ENCODE assay signal across 15 mouse cellular contexts in genomic region chr15:97776919-97777318, GRCm38 (mm10). TPM values are rescaled to one million over a fixed set of nuclear protein-coding genes. Genes with fewer than 3 reads are reported as not detected.
DNase-seq lines count a peak whose midpoint lies in the region; ATAC-seq and TF ChIP-seq lines count a peak whose summit lies in the region.
"Had no signal": no experiment of that assay in that cellular context is flagged by ENCODE, and none has a peak within 500 bp of the region (broad histone marks: within the 10 kb centered on the region; RNA-seq: fewer than 3 reads in every experiment).

No protein-coding gene starts in this region.

- TF ChIP-seq POLR2A in CH12.LX (IDR thresholded peaks at IDR 0.05; ENCODE audit: low read depth, low read length), result no peak

- in situ Hi-C loops in CH12.LX (cut with MboI; ENCODE audit: low pct_ligation_motif_present, low pct_unique_long_range_greater_than_20kb, low sequenced_read_pairs), result loop anchor here (5.0 kb wide), 1 partner anchor 60 kb away; no protein-coding TSS in a partner anchor

- no peak overlapping the region for H3K9ac ChIP-seq in CH12.LX (ENCODE audit: insufficient read depth, low read depth)
- no peak overlapping the region; the same call in 1 of the 2 replicates for H3K9ac ChIP-seq in kidney, embryonic 16.5 days (replicated peaks; ENCODE audit: low read length)
- H3K9ac ChIP-seq in intestine, postnatal 0 days (ENCODE audit: low read depth, low read length), result no peak overlapping the region
- H3K9ac ChIP-seq: embryonic facial prominence, embryonic 15.5 days; heart, embryonic 15.5 days; hindbrain, embryonic 13.5 days had no signal

- no peak overlapping the region for H3K4me2 ChIP-seq in CH12.LX (ENCODE audit: insufficient read depth, low read depth, poor library complexity, severe bottlenecking)
- H3K4me2 ChIP-seq in kidney, embryonic 16.5 days (replicated peaks; ENCODE audit: low read depth, low read length), result no peak overlapping the region
- no peak overlapping the region for H3K4me2 ChIP-seq in intestine, postnatal 0 days (replicated peaks; ENCODE audit: low read depth)
- H3K4me2 ChIP-seq: embryonic facial prominence, embryonic 15.5 days; heart, embryonic 11.5 days; heart, embryonic 15.5 days; hindbrain, embryonic 13.5 days had no signal

- dilution Hi-C loops in CH12.LX (cut with MboI; ENCODE audit: extremely low pct_ligation_motif_present, extremely low pct_unique_long_range_greater_than_20kb, low sequenced_read_pairs), result loop anchor here (25.0 kb wide), 1 partner anchor 185 kb away; the partner anchor contains the start of gene Tmem106c

- peak; percentile 63 for DNase-seq in kidney, adult 11 months
- DNase-seq in kidney, postnatal 4 days, result no peak
- DNase-seq in CH12.LX (ENCODE audit: extremely low read depth), result no peak
- peak; percentile 68 to 70 for DNase-seq in kidney, postnatal 36 days
- DNase-seq in spleen, postnatal 14 days (ENCODE audit: low spot score in 2 of 2), result no peak

- no peak for TF ChIP-seq EP300 in CH12.LX (IDR thresholded peaks at IDR 0.05; ENCODE audit: low read length)

- 66% methylated on average over 6 of the region's 6 CpGs for WGBS in kidney, embryonic 16.5 days
- 79% methylated on average over 6 of the region's 6 CpGs for WGBS in intestine, postnatal 0 days

- H3K27me3 ChIP-seq in CH12.LX (replicated peaks), result peaks cover 2% of the 10 kb centered on the region
- no peaks in the 10 kb centered on the region for H3K27me3 ChIP-seq in kidney, embryonic 16.5 days (ENCODE audit: insufficient read depth, low read length)
- H3K27me3 ChIP-seq in intestine, postnatal 0 days (replicated peaks; ENCODE audit: control insufficient read depth, insufficient read depth, low read length), result peaks cover 6% of the 10 kb centered on the region; the same call in 1 of the 2 replicates
- H3K27me3 ChIP-seq: embryonic facial prominence, embryonic 15.5 days; heart, embryonic 15.5 days had no signal

- no peak for TF ChIP-seq RAD21 in CH12.LX (IDR thresholded peaks at IDR 0.05; ENCODE audit: low read depth, low read length)

- no peak overlapping the region for H3K4me3 ChIP-seq in CH12.LX (replicated peaks in 1 of 3; ENCODE audit: low read depth in 2 of 3, low read length in 2 of 3, poor library complexity in 1 of 3)
- no peak overlapping the region for H3K4me3 ChIP-seq in kidney, embryonic 16.5 days (ENCODE audit: low read length)
- no peak overlapping the region for H3K4me3 ChIP-seq in intestine, postnatal 0 days (ENCODE audit: low read depth, low read length)
- H3K4me3 ChIP-seq: embryonic facial prominence, embryonic 15.5 days; erythroblast, embryonic 14.5 days; forebrain, embryonic 10.5 days; heart, adult 2 months; heart, embryonic 15.5 days; hindbrain, embryonic 13.5 days had no signal

- H3K79me2 ChIP-seq in CH12.LX (replicated peaks; ENCODE audit: control insufficient read depth, extremely low read depth, insufficient read depth, poor library complexity, severe bottlenecking), result no peaks in the 10 kb centered on the region

- no peak overlapping the region for H3K27ac ChIP-seq in CH12.LX (ENCODE audit: insufficient read depth, low read depth)
- peak overlapping the region; percentile 46; the same call in 1 of the 2 replicates for H3K27ac ChIP-seq in kidney, embryonic 16.5 days (ENCODE audit: low read length)
- H3K27ac ChIP-seq in intestine, postnatal 0 days (ENCODE audit: low read depth, low read length), result no peak overlapping the region
- H3K27ac ChIP-seq: embryonic facial prominence, embryonic 15.5 days; heart, embryonic 15.5 days; hindbrain, embryonic 13.5 days had no signal

- no peak for TF ChIP-seq CTCF in CH12.LX (conservative IDR thresholded peaks at IDR 0.05 in 1 of 2, IDR thresholded peaks at IDR 0.05 in 1 of 2; ENCODE audit: low read depth in 2 of 2, low read length in 2 of 2)
- TF ChIP-seq CTCF in intestine, postnatal 0 days (IDR thresholded peaks at IDR 0.05; ENCODE audit: low read depth), result no peak

- peaks cover 12 to 49% of the 10 kb centered on the region in 2 experiments for H3K4me1 ChIP-seq in CH12.LX (ENCODE audit: control insufficient read depth in 1 of 2, insufficient read depth in 2 of 2)
- H3K4me1 ChIP-seq in kidney, embryonic 16.5 days (ENCODE audit: insufficient read depth, low read length), result peaks cover 85% of the 10 kb centered on the region
- H3K4me1 ChIP-seq in intestine, postnatal 0 days (replicated peaks; ENCODE audit: control insufficient read depth, insufficient read depth, low read length), result no peaks in the 10 kb centered on the region

- H3K9me3 ChIP-seq in CH12.LX (replicated peaks; ENCODE audit: low read length), result no peaks in the 10 kb centered on the region
- H3K9me3 ChIP-seq in kidney, embryonic 16.5 days (ENCODE audit: low read length), result no peaks in the 10 kb centered on the region
- no peaks in the 10 kb centered on the region for H3K9me3 ChIP-seq in intestine, postnatal 0 days (ENCODE audit: control insufficient read depth)
- H3K9me3 ChIP-seq: embryonic facial prominence, embryonic 15.5 days; forebrain, embryonic 10.5 days; heart, embryonic 15.5 days; hindbrain, embryonic 13.5 days had no signal

- no peaks in the 10 kb centered on the region for H3K36me3 ChIP-seq in CH12.LX (replicated peaks in 1 of 2; ENCODE audit: control insufficient read depth in 1 of 2, insufficient read depth in 1 of 2, low read length in 1 of 2)
- H3K36me3 ChIP-seq in kidney, embryonic 16.5 days (ENCODE audit: insufficient read depth, low read length), result no peaks in the 10 kb centered on the region
- no peaks in the 10 kb centered on the region for H3K36me3 ChIP-seq in intestine, postnatal 0 days (ENCODE audit: control insufficient read depth, insufficient read depth)
- H3K36me3 ChIP-seq: embryonic facial prominence, embryonic 15.5 days; forebrain, embryonic 10.5 days; heart, embryonic 15.5 days; hindbrain, embryonic 13.5 days had no signal

- ATAC-seq in kidney, embryonic 16.5 days (ENCODE audit: low FRiP score, low TSS enrichment), result no peak
- ATAC-seq in intestine, postnatal 0 days, result no peak

TF ChIP-seq in CH12.LX, 34 proteins besides CTCF, POLR2A, EP300 and RAD21:
- TF ChIP-seq ETS1 (conservative IDR thresholded peaks at IDR 0.05; ENCODE audit: low read depth, low read length), result no peak
- no peak for TF ChIP-seq HCFC1 (IDR thresholded peaks at IDR 0.05; ENCODE audit: low read depth, low read length)
- TF ChIP-seq NRF1 (IDR thresholded peaks at IDR 0.05; ENCODE audit: low read depth, low read length), result 0 out of 2 replicates have a peak, but pooled peaks have one; percentile 4

RNA-seq across cellular contexts. Expression of gene Slc48a1, which starts 1.4 kb away (rescaled TPM):
- 35.0 and 39.4 TPM in 2 replicates for total RNA-seq in CH12.LX (2012; rRNA removed)
- total RNA-seq in CH12.LX (2014; rRNA removed), result 23.2 and 25.4 TPM in 2 replicates
- 50.6 and 56.0 TPM in 2 replicates for polyA plus RNA-seq in CH12.LX (2012; ENCODE audit: insufficient read length, low read depth)
- 81.7 and 81.9 TPM in 2 replicates for polyA plus RNA-seq in kidney, embryonic 16.5 days (2015; fragmentation: Nextera tagmentation; extraction: Ambion mirVana)
- 23.1 and 24.3 TPM in 2 replicates for polyA plus RNA-seq in intestine, postnatal 0 days (2015; fragmentation: Nextera tagmentation; extraction: Ambion mirVana)

RNA-seq across cellular contexts. Expression of gene Rapgef3, which starts 9.1 kb away (rescaled TPM):
- total RNA-seq in CH12.LX (2012; rRNA removed) (2.8 and 3.4 TPM in 2 replicates), CH12.LX (2014; rRNA removed) (2.2 and 3.2 TPM in 2 replicates)
- polyA plus RNA-seq in CH12.LX (2012; ENCODE audit: insufficient read length, low read depth), result 1.7 and 2.5 TPM in 2 replicates
- 36.3 and 36.4 TPM in 2 replicates for polyA plus RNA-seq in kidney, embryonic 16.5 days (2015; fragmentation: Nextera tagmentation; extraction: Ambion mirVana)
- polyA plus RNA-seq in intestine, postnatal 0 days (2015; fragmentation: Nextera tagmentation; extraction: Ambion mirVana), result 2.7 and 3.5 TPM in 2 replicates
- polyA plus RNA-seq: erythroblast, embryonic 14.5 days had no signal

RNA-seq across cellular contexts. Expression of gene Endou, which starts 45.8 kb away (rescaled TPM):
- total RNA-seq in CH12.LX (2012; rRNA removed), result 38.9 and 49.5 TPM in 2 replicates
- total RNA-seq in CH12.LX (2014; rRNA removed), result 60.5 and 66.9 TPM in 2 replicates
- polyA plus RNA-seq in CH12.LX (2012; ENCODE audit: insufficient read length, low read depth), result 64.0 and 69.8 TPM in 2 replicates
- 0.45 and 0.60 TPM in 2 replicates for polyA plus RNA-seq in kidney, embryonic 16.5 days (2015; fragmentation: Nextera tagmentation; extraction: Ambion mirVana)
- 0.40 and 0.42 TPM in 2 replicates for polyA plus RNA-seq in intestine, postnatal 0 days (2015; fragmentation: Nextera tagmentation; extraction: Ambion mirVana)
- polyA plus RNA-seq: embryonic facial prominence, embryonic 11.5 days; erythroblast, embryonic 14.5 days; heart, embryonic 11.5 days had no signal

Comparison
In these comparisons a context has a peak if more than half of its experiments do, and no peak if none do; other contexts are left out.
1. DNase-seq: peak in kidney, adult 11 months (single experiment) and kidney, postnatal 36 days (2 of 2); none in kidney, postnatal 4 days (0 of 2), CH12.LX (single experiment) and spleen, postnatal 14 days (0 of 2).
2. RNA of gene Endou, which starts 45.8 kb away (polyA plus RNA-seq): 64.0 to 69.8 TPM in CH12.LX; 0.45 to 0.60 TPM in kidney, embryonic 16.5 days and 0.40 to 0.42 TPM in intestine, postnatal 0 days; every median in the first group is over 10 times any median in the second.